Mouse (Mus musculus) thymus, postnatal 36 days (tissue): Measurements from ENCODE around the gene Arid3c.
A peak's percentile ranks its signal among the peaks of the same experiment; 100 is the strongest.
"Not testable (repeated sequence)": the region's sequence is repeated elsewhere in the genome, so short reads cannot be mapped to it uniquely, and the experiment has no call there.

Source experiments
- DNase-seq, 2 experiments: peaks; one replicate each; pipeline ENCODE4 v3.0.0; 2022; ENCODE audit warnings: mixed read lengths in 2 of 2

The Arid3c gene

GRCm38 (mm10) chr4:41704651-41705050 lies 26.3 kb downstream of the Arid3c start:
- no peak for DNase-seq

- not testable (repeated sequence) for DNase-seq
Observed at GRCm38 (mm10) chr4:41702226-41702625, 28.7 kb downstream of the Arid3c start.

- not testable (repeated sequence) for DNase-seq
Observed at GRCm38 (mm10) chr4:41700224-41700623, 30.7 kb downstream of the Arid3c start.

- DNase-seq, result not testable (repeated sequence)
Observed at GRCm38 (mm10) chr4:41699783-41700182, 31.2 kb downstream of the Arid3c start, which contains the start of gene Il11ra1. TSS of gene Il11ra1 (plus strand) at chr4:41699989.

- not testable (repeated sequence) for DNase-seq
Observed at GRCm38 (mm10) chr4:41698421-41699016, 32.4 kb downstream of the Arid3c start.

GRCm38 (mm10) chr4:41696930-41697841 lies 33.8 kb downstream of the Arid3c start, which contains the start of gene Cntfr:
TSS of gene Cntfr (minus strand) at chr4:41697089.
- DNase-seq, result peak; percentile 60 to 65

- not testable (repeated sequence) for DNase-seq
Observed at GRCm38 (mm10) chr4:41696452-41696851, 34.5 kb downstream of the Arid3c start.

GRCm38 (mm10) chr4:41695800-41696199 lies 35.1 kb downstream of the Arid3c start:
- DNase-seq, result not testable (repeated sequence)

GRCm38 (mm10) chr4:41693511-41693910 lies 37.4 kb downstream of the Arid3c start:
- DNase-seq, result not testable (repeated sequence)

- not testable (repeated sequence) for DNase-seq
Observed at GRCm38 (mm10) chr4:41690014-41690413, 40.9 kb downstream of the Arid3c start.

GRCm38 (mm10) chr4:41688562-41688961 lies 42.4 kb downstream of the Arid3c start:
- DNase-seq, result not testable (repeated sequence)

- not testable (repeated sequence) for DNase-seq
Observed at GRCm38 (mm10) chr4:41685882-41686492, 45.0 kb downstream of the Arid3c start.

GRCm38 (mm10) chr4:41684931-41685453 lies 46.0 kb downstream of the Arid3c start:
- DNase-seq, result not testable (repeated sequence)

GRCm38 (mm10) chr4:41684131-41684930 lies 46.6 kb downstream of the Arid3c start:
- not testable (repeated sequence) for DNase-seq

GRCm38 (mm10) chr4:41683303-41683702 lies 47.6 kb downstream of the Arid3c start:
- not testable (repeated sequence) for DNase-seq

- no peak for DNase-seq
Observed at GRCm38 (mm10) chr4:41682789-41683188, 48.2 kb downstream of the Arid3c start.

- DNase-seq, result no peak
Observed at GRCm38 (mm10) chr4:41681947-41682346, 49.0 kb downstream of the Arid3c start.

GRCm38 (mm10) chr4:41681176-41681575 lies 49.8 kb downstream of the Arid3c start:
- DNase-seq, result no peak

- DNase-seq, result no peak
Observed at GRCm38 (mm10) chr4:41679291-41679690, 51.7 kb downstream of the Arid3c start.

GRCm38 (mm10) chr4:41678863-41679262 lies 52.1 kb downstream of the Arid3c start:
- no peak for DNase-seq

GRCm38 (mm10) chr4:41677006-41677629 lies 53.8 kb downstream of the Arid3c start:
- no peak for DNase-seq
